Mouse (Mus musculus): Measurements from ENCODE around the gene Cdh24. TPM values are rescaled to one million over a fixed set of nuclear protein-coding genes. Genes with fewer than 3 reads are reported as not detected.

Gene Cdh24
- polyA plus RNA-seq (2015; fragmentation: Nextera tagmentation; extraction: Ambion mirVana) = 14.1 and 15.5 TPM in 2 replicates

DNA sequence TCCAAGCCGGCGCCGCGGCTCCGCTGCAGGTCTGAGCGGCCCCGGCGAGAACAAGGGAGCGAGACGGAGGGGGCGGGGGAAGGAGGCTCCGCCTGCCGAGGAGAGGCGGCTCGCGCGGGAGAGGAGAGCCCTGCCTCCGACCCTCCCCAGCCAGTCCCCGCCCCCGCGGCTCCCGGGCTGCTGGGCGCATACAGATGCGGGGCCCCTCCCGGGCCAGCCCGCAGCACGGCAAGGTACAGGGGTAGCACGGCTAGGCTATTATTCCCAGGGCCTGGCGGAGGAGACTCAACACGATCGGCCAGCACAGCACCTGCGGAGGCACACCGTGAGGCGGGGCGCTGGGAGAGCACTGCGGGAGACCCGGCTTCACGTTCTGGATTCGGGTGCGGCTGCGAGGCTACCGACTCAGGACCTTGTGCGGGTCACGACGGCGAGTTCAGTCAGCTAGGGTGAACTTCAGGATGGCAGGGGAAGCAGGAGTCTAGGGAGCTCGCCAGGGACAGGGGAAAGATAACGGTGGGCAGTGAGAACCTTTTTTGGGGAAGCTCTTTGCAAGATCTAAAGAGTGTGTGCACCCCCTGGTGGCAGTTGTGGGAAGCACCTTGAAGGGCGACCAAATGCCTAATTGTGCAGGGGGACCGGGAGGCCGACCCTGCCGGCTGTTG, at the start of gene Cdh24:
TSS of gene Cdh24 (minus strand) at position 60 of the 665 bp plus-strand sequence.
- H3K9me3 ChIP-seq = no peaks in the 10 kb centered on the region
- H3K27me3 ChIP-seq (replicated peaks) = no peaks in the 10 kb centered on the region
- H3K4me3 ChIP-seq = peak within 1 kb of the TSS; percentile 60
- peak within 1 kb of the TSS; percentile 91 for H3K9ac ChIP-seq
- peak within 1 kb of the TSS; percentile 92 for H3K4me2 ChIP-seq
- peaks cover 46% of the 10 kb centered on the region for H3K36me3 ChIP-seq (replicated peaks)
- H3K27ac ChIP-seq = peak within 1 kb of the TSS; percentile 91
- under 1% methylated on average over 51 of the region's 52 CpGs for WGBS
- peaks cover 23% of the 10 kb centered on the region for H3K4me1 ChIP-seq
- peak; percentile 92 for ATAC-seq (replicated peaks)

- Histone ChIP-seq H3K4me2 (peak overlapping the region; percentile 61), H3K27ac (peak overlapping the region; percentile 80), H3K4me1 (peaks cover 41% of the 10 kb centered on the region), H3K36me3 (replicated peaks) (peaks cover 14% of the 10 kb centered on the region; the same call in 1 of the 2 replicates), H3K27me3 (replicated peaks) (no peaks in the 10 kb centered on the region), H3K9me3 (no peaks in the 10 kb centered on the region), H3K4me3 (peak overlapping the region; percentile 60), H3K9ac (peak overlapping the region; percentile 60)
- WGBS = 8% methylated on average over 8 of the region's 8 CpGs
- ATAC-seq (replicated peaks) = no peak
These were observed 46.1 kb upstream of the Cdh24 start for GRCm38 (mm10) chr14:54687251-54687650.

DNA sequence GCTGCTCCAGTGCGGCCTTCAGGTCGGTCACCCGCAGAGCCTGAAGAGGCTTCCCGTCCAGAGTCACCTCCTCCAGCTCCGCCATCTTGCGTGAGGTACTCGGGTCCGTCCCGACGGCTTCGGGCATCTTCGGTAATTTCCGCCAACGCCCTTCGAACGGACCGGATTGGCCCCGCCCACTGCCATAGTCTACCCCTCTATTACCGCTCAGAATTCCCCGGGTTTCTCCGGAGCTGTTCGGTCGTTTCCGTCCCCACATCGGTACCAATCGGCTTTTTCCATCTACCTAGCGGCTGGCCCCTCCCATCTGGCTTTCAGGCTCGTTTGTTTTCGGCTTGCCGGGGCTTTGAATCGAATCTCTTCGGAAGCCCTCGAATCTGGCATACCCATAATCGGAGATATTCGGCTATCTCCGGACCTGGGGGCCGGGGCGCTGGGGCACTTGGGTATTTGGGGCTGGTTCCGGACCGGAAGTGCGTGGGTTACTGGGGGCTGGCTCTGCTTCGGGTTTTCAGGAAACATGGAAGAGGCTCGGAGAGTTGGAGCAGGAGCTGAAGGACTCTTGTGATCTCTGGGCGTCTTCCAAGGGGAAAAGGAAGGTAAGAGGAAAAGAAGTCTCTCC, 45.5 kb upstream of the Cdh24 start, which contains the start of gene Acin1:
TSS of gene Acin1 (minus strand) at position 410 of the 622 bp plus-strand sequence.
- Histone ChIP-seq H3K4me1 (peaks cover 41% of the 10 kb centered on the region), H3K4me2 (peak within 1 kb of the TSS; percentile 76), H3K9ac (peak within 1 kb of the TSS; percentile 87), H3K36me3 (replicated peaks) (peaks cover 14% of the 10 kb centered on the region; the same call in 1 of the 2 replicates), H3K9me3 (no peaks in the 10 kb centered on the region), H3K27me3 (replicated peaks) (no peaks in the 10 kb centered on the region), H3K27ac (peak within 1 kb of the TSS; percentile 94), H3K4me3 (peak within 1 kb of the TSS; percentile 60)
- WGBS = under 1% methylated on average over 44 of the region's 44 CpGs
- ATAC-seq (replicated peaks) = peak; percentile 98

GRCm38 (mm10) chr14:54686063-54686521, 44.9 kb upstream of the Cdh24 start, which contains the start of gene 1700123O20Rik:
Gene 1700123O20Rik, plus strand, starts transcription at chr14:54686216.
- under 1% methylated on average over 41 of the region's 41 CpGs for WGBS

DNA sequence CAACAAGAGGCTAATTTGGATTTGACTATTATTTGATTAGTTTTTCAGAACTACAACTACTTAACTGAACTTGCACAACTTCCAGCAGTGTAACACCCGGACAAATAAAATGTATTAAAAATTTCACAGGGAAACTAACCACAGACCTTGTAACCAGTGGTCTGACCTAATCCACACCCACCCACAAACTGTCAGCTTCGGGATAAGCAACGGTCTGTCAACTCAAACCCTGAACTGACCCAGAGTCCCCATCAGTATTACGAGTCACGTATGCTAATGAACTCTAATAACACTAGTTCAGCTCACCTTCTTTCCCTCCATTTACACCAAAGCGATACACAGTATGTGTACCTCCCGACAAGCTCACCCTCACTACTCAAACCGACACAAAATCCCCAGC, 44.3 kb upstream of the Cdh24 start:
- WGBS = 12% methylated on average over 8 of the region's 8 CpGs
- H3K4me2 ChIP-seq = peak overlapping the region; percentile 76
- ATAC-seq (replicated peaks) = no peak
- H3K4me1 ChIP-seq = peaks cover 41% of the 10 kb centered on the region
- peak overlapping the region; percentile 87 for H3K9ac ChIP-seq
- no peaks in the 10 kb centered on the region for H3K9me3 ChIP-seq
- no peaks in the 10 kb centered on the region for H3K27me3 ChIP-seq (replicated peaks)
- H3K27ac ChIP-seq = peak overlapping the region; percentile 94
- peak overlapping the region; percentile 60 for H3K4me3 ChIP-seq
- peaks cover 14% of the 10 kb centered on the region; the same call in 1 of the 2 replicates for H3K36me3 ChIP-seq (replicated peaks)

More at GRCm38 (mm10) chr14:54686063-54686521, 44.9 kb upstream of the Cdh24 start, which contains the start of gene 1700123O20Rik:
- Histone ChIP-seq H3K9me3 (no peaks in the 10 kb centered on the region), H3K9ac (peak within 1 kb of the TSS; percentile 87), H3K4me3 (peak within 1 kb of the TSS; percentile 60), H3K4me1 (peaks cover 41% of the 10 kb centered on the region), H3K27ac (peak within 1 kb of the TSS; percentile 94), H3K27me3 (replicated peaks) (no peaks in the 10 kb centered on the region), H3K36me3 (replicated peaks) (peaks cover 14% of the 10 kb centered on the region; the same call in 1 of the 2 replicates), H3K4me2 (peak within 1 kb of the TSS; percentile 76)
- ATAC-seq (replicated peaks) = peak; percentile 84

DNA sequence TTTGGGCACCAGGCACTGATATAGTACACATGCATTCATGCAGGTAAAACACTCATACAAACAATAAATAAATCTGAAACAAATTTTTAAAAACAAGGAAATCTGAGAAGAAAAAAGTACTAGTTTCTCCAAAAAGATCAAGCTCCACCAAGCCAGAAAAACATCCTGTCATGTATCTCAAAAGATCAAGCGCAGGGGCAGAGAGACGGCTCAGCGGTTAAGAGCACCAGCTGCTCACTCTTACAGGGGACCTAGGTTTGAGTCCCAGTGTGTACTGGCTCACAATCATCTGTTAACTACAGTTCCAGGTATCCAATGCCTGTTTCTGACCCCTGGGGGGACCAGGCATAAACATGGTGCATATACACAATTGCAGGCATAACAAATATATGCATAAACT, 41.2 kb upstream of the Cdh24 start:
- Histone ChIP-seq H3K27ac (no peak overlapping the region), H3K27me3 (replicated peaks) (no peaks in the 10 kb centered on the region), H3K9ac (no peak overlapping the region), H3K36me3 (replicated peaks) (peaks cover 25% of the 10 kb centered on the region), H3K4me1 (peaks cover 22% of the 10 kb centered on the region), H3K4me2 (no peak overlapping the region), H3K4me3 (no peak overlapping the region), H3K9me3 (no peaks in the 10 kb centered on the region)
- ATAC-seq (replicated peaks) = no peak
- 93% methylated on average over 3 of the region's 3 CpGs for WGBS

DNA sequence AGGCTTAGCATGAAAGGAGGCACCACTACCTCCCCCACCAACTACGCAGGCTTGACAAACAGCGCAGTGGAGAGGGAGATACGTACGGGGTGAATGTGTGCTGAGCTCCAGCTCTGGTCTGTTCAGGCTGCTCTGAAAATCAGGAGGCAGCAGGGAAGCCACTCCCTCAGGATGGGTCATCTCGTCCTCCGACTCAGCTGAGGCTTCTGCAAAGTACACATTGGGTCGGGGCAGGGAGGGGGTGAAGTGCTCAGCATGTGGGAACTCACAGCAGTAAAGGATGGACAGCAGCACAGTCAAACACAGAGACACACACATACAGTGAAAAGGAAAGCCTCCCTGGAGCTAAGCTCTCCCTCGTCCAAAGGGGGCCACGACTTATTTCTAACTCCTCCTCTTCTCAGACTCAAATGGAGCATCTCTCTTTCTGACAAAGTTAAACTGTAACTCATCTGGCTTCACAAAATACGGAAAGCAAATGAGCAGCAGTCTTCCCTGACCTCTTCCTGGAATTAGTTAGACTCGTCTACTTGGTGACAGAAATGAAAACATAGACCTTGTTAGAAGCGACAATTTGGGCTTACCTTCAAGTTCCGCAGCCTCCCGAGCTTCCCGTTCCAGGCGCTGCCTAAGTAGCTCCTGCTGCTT, 37.6 kb upstream of the Cdh24 start:
- Histone ChIP-seq H3K4me1 (peaks cover 4% of the 10 kb centered on the region; the same call in 1 of the 2 replicates), H3K27me3 (replicated peaks) (no peaks in the 10 kb centered on the region), H3K4me3 (no peak overlapping the region), H3K9ac (no peak overlapping the region), H3K27ac (no peak overlapping the region), H3K9me3 (no peaks in the 10 kb centered on the region), H3K36me3 (replicated peaks) (peaks cover 45% of the 10 kb centered on the region), H3K4me2 (no peak overlapping the region)
- ATAC-seq (replicated peaks) = no peak
- WGBS = 87% methylated on average over 16 of the region's 16 CpGs

DNA sequence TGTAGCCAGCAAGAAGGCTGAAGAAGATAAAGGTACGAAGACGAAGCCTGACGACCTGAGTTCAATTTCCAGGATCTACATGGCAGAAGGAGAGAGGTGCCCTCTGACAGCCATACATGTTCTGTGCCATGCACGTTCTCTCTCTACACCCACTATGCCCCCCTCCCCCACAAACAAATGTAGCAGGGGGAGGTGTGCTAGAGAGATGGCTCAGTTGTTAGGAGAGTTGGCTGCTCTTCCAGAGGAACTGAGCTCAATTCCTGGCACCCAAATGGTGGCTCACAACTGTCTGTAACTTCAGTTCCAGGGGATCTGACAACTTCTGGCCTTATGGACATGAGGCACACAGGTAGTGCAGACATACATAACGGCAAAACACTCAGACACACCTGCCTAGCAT, 35.1 kb upstream of the Cdh24 start:
- peaks cover 42% of the 10 kb centered on the region for H3K36me3 ChIP-seq (replicated peaks)
- ATAC-seq (replicated peaks) = no peak
- no peaks in the 10 kb centered on the region for H3K27me3 ChIP-seq (replicated peaks)
- no peak overlapping the region for H3K4me3 ChIP-seq
- WGBS = 89% methylated on average over 5 of the region's 5 CpGs
- no peaks in the 10 kb centered on the region for H3K9me3 ChIP-seq
- H3K4me2 ChIP-seq = no peak overlapping the region
- no peak overlapping the region for H3K27ac ChIP-seq
- H3K9ac ChIP-seq = no peak overlapping the region
- no peaks in the 10 kb centered on the region for H3K4me1 ChIP-seq

- Histone ChIP-seq H3K4me2 (no peak overlapping the region), H3K36me3 (replicated peaks) (peaks cover 46% of the 10 kb centered on the region), H3K9ac (no peak overlapping the region), H3K9me3 (no peaks in the 10 kb centered on the region), H3K4me1 (no peaks in the 10 kb centered on the region), H3K27me3 (replicated peaks) (no peaks in the 10 kb centered on the region), H3K27ac (no peak overlapping the region), H3K4me3 (no peak overlapping the region)
- 83% methylated on average over 2 of the region's 2 CpGs for WGBS
- ATAC-seq (replicated peaks) = no peak
These were observed 33.2 kb upstream of the Cdh24 start for GRCm38 (mm10) chr14:54674317-54674716.

DNA sequence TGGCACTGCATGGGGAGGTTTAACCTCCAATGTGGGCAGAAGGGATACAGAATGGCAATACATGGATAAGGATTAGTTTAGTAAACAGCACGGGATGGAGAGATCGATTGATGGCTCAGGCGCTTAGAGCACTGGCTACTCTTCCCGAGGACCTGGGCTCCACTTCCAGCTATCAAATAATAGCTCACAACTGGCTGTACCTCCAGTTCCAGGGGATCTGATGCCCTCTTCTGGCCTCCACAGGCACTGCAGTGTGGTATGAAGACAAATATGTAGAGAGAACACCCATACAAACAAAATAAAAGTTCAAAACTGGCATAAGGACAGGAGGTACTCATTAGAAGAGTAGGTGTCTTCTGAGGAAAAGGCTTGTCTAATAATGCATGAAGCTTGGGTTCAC, 28.2 kb upstream of the Cdh24 start:
- ATAC-seq (replicated peaks) = no peak
- Histone ChIP-seq H3K27ac (no peak overlapping the region), H3K4me2 (no peak overlapping the region), H3K9ac (no peak overlapping the region), H3K9me3 (no peaks in the 10 kb centered on the region), H3K36me3 (replicated peaks) (peaks cover 50% of the 10 kb centered on the region), H3K4me3 (no peak overlapping the region), H3K27me3 (replicated peaks) (no peaks in the 10 kb centered on the region), H3K4me1 (no peaks in the 10 kb centered on the region)
- 78% methylated on average over 4 of the region's 4 CpGs for WGBS

GRCm38 (mm10) chr14:54664477-54665222, 23.5 kb upstream of the Cdh24 start:
- H3K4me1 ChIP-seq = no peaks in the 10 kb centered on the region
- no peak for ATAC-seq (replicated peaks)
- H3K4me3 ChIP-seq = no peak overlapping the region
- WGBS = 92% methylated on average over 10 of the region's 10 CpGs
- H3K9me3 ChIP-seq = no peaks in the 10 kb centered on the region
- no peak overlapping the region for H3K27ac ChIP-seq
- peaks cover 83% of the 10 kb centered on the region for H3K36me3 ChIP-seq (replicated peaks)
- no peaks in the 10 kb centered on the region for H3K27me3 ChIP-seq (replicated peaks)
- no peak overlapping the region for H3K9ac ChIP-seq
- H3K4me2 ChIP-seq = no peak overlapping the region

Data from midbrain, embryonic 15.5 days (tissue).